Mouse (Mus musculus) G1E-ER4 (cell line): ENCODE measurements around the gene Top2b. TPM values are rescaled to one million over a fixed set of nuclear protein-coding genes. Genes with fewer than 3 reads are reported as not detected.
A peak's percentile ranks its signal among the peaks of the same experiment; 100 is the strongest.

Source experiments
- GATA1 ChIP-seq: IDR thresholded peaks from one replicate; pipeline ENCODE4 v1.8.0; 2012; ENCODE audit warnings: low read length, inconsistent platforms
- polyA plus RNA-seq: library from polyadenylated mRNA; stranded (reverse); fragments of >175 nt; gene quantifications from 2 replicates; pipeline ENCODE4 v1.2.3, GENCODE M21; 2012

Top2b gene
- polyA plus RNA-seq, 1 experiment = 17.2 TPM

GRCm38 (mm10) chr14:16373190-16373589, 8.2 kb downstream of the Top2b start:
- no peak for TF ChIP-seq GATA1

- no peak for TF ChIP-seq GATA1
Observed at GRCm38 (mm10) chr14:16379917-16380570, 15.1 kb downstream of the Top2b start.

- TF ChIP-seq GATA1 = peak; percentile 64
Observed at GRCm38 (mm10) chr14:16384783-16385182, 19.8 kb downstream of the Top2b start.

- no peak for TF ChIP-seq GATA1
Observed at GRCm38 (mm10) chr14:16405187-16405586, 40.2 kb downstream of the Top2b start.

- no peak for TF ChIP-seq GATA1
Observed at GRCm38 (mm10) chr14:16414163-16414562, 49.2 kb downstream of the Top2b start.

- no peak for TF ChIP-seq GATA1
Observed at GRCm38 (mm10) chr14:16427569-16427968, 62.6 kb downstream of the Top2b start.

- TF ChIP-seq GATA1 = no peak
Observed at GRCm38 (mm10) chr14:16431941-16432499, 67.0 kb downstream of the Top2b start.

GRCm38 (mm10) chr14:16432550-16432949, 67.6 kb downstream of the Top2b start:
- TF ChIP-seq GATA1 = no peak

- TF ChIP-seq GATA1 = no peak
Observed at GRCm38 (mm10) chr14:16433206-16433605, 68.2 kb downstream of the Top2b start.

- no peak for TF ChIP-seq GATA1
Observed at GRCm38 (mm10) chr14:16434396-16435171, 69.6 kb downstream of the Top2b start.

GRCm38 (mm10) chr14:16437386-16437785, 72.4 kb downstream of the Top2b start:
- TF ChIP-seq GATA1 = no peak

- TF ChIP-seq GATA1 = no peak
Observed at GRCm38 (mm10) chr14:16439385-16440126, 74.6 kb downstream of the Top2b start.

GRCm38 (mm10) chr14:16444859-16445258, 79.9 kb downstream of the Top2b start:
- no peak for TF ChIP-seq GATA1

- TF ChIP-seq GATA1 = no peak
Observed at GRCm38 (mm10) chr14:16447587-16447986, 82.6 kb downstream of the Top2b start.

- no peak for TF ChIP-seq GATA1
Observed at GRCm38 (mm10) chr14:16448269-16448987, 83.4 kb downstream of the Top2b start.
